In the genomic region with DNA sequence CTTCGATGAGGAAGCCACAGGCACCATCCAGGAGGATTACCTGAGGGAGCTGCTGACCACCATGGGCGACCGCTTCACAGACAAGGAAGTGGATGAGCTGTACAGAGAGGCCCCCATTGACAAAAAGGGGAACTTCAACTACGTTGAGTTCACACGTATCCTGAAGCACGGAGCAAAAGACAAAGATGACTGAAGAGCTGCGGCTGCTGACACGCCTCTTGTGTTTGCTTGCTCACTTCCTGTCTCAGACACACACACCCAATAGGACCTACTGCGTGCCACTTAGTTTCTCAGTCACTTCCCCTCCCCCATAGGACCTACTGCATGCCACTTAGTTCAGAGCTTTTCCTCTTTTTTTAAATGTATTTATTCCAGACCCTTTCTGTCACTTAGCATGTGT, we compare ENCODE assay signal across 7 mouse cellular contexts. TPM values are rescaled to one million over a fixed set of nuclear protein-coding genes. Genes with fewer than 3 reads are reported as not detected.
DNase-seq lines count a peak whose midpoint lies in the region; ATAC-seq and TF ChIP-seq lines count a peak whose summit lies in the region.
"Not testable (repeated sequence)": the region's sequence is repeated elsewhere in the genome, so short reads cannot be mapped to it uniquely, and the experiment has no call there.

No protein-coding gene starts in this region.

- not testable (repeated sequence) for TF ChIP-seq POLR2A in thymus, adult 2 months (IDR thresholded peaks at IDR 0.05; ENCODE audit: control insufficient read depth, extremely low read depth, insufficient read depth, low read length, poor library complexity)

- 35% methylated on average over 9 of the region's 9 CpGs for WGBS in liver, embryonic 13.5 days (ENCODE audit: insufficient replicate concordance)
- 23% methylated on average over 9 of the region's 9 CpGs for WGBS in thymus, adult 2 months

- H3K27ac ChIP-seq in liver, embryonic 13.5 days, result not testable (repeated sequence)
- 0 out of 2 replicates have a peak overlapping the region, but pooled peaks have one; percentile 29 for H3K27ac ChIP-seq in thymus, adult 2 months (ENCODE audit: control insufficient read depth, insufficient read depth, low read length)

- H3K27me3 ChIP-seq in liver, embryonic 13.5 days; thymus, adult 2 months (ENCODE audit: control insufficient read depth, insufficient read depth, low read length): not testable (repeated sequence)

- peak; percentile 98 for ATAC-seq in CD4-positive, CD25-positive, alpha-beta regulatory T cell, adult 4 months
- ATAC-seq in granulocyte monocyte progenitor cell, adult 5-6 weeks (replicated peaks; ENCODE audit: poor library complexity, severe bottlenecking), result peak; percentile 98
- peak; percentile 76 for ATAC-seq in liver, embryonic 13.5 days (ENCODE audit: low read depth)
- peak; percentile 99 for ATAC-seq in monocyte, adult 5-6 weeks (replicated peaks; ENCODE audit: insufficient number of reproducible peaks, low FRiP score, low TSS enrichment, poor library complexity, severe bottlenecking)

- H3K4me2 ChIP-seq in liver, embryonic 13.5 days, result not testable (repeated sequence)

- peak; percentile 91 for DNase-seq in R1 (ENCODE audit: low read depth, low spot score)
- DNase-seq in liver, embryonic 13.5 days, result not testable (repeated sequence)
- DNase-seq in lung, postnatal 25 days (ENCODE audit: low spot score), result peak; percentile 23
- DNase-seq in thymus, adult 2 months, result peak; percentile 10

- not testable (repeated sequence) for H3K9me3 ChIP-seq in liver, embryonic 13.5 days (replicated peaks)

- H3K36me3 ChIP-seq in liver, embryonic 13.5 days, result peaks cover 42% of the 10 kb centered on the region
- peaks cover 22% of the 10 kb centered on the region for H3K36me3 ChIP-seq in thymus, adult 2 months (ENCODE audit: control insufficient read depth, insufficient read depth, low read length)

- not testable (repeated sequence) for TF ChIP-seq CTCF in thymus, adult 2 months (IDR thresholded peaks at IDR 0.05; ENCODE audit: borderline replicate concordance, control insufficient read depth, extremely low read depth, insufficient read depth, low read length, poor library complexity)

- H3K4me3 ChIP-seq in liver, embryonic 13.5 days (replicated peaks); thymus, adult 2 months (ENCODE audit: control insufficient read depth, insufficient read depth, low read length): not testable (repeated sequence)

- H3K4me1 ChIP-seq in liver, embryonic 13.5 days (replicated peaks); thymus, adult 2 months (replicated peaks; ENCODE audit: control insufficient read depth, insufficient read depth, low read length): not testable (repeated sequence)

- not testable (repeated sequence) for H3K9ac ChIP-seq in liver, embryonic 13.5 days

RNA-seq across cellular contexts. Expression of gene Scaf8, which starts 41.4 kb away (rescaled TPM):
- polyA plus RNA-seq in CD4-positive, CD25-positive, alpha-beta regulatory T cell, adult 4 months (2017; shearing (Covaris generic)), result 10 to 100 TPM; 23.4 to 25.5 TPM
- 38.8 and 42.9 TPM in 2 replicates for total RNA-seq in granulocyte monocyte progenitor cell, adult 5-6 weeks (2014; fragmentation: Nextera tagmentation)
- 25.8 and 31.5 TPM in 2 replicates for total RNA-seq in granulocyte monocyte progenitor cell, adult 5-6 weeks (2017)
- polyA plus RNA-seq in liver, embryonic 13.5 days (2015; fragmentation: Nextera tagmentation; extraction: Ambion mirVana), result 7.7 and 9.7 TPM in 2 replicates
- total RNA-seq in monocyte, adult 5-6 weeks (2017), result 49.7 to 91.4 TPM (median 50.3 TPM) in 3 replicates
- 52.7 and 62.9 TPM in 2 replicates for polyA plus RNA-seq in thymus, adult 2 months (2012; rRNA removed)
